Mouse (Mus musculus) c-Kit-negative CD71-positive TER-119-positive erythroid progenitor cells, embryonic 14.5 days (primary cell): ENCODE data around the gene Fam118b.

ENCODE experiments used
- DNase-seq: peaks from one replicate; pipeline ENCODE4 v3.0.0-alpha.2; 2013; ENCODE audit warnings: low read depth, low spot score

Fam118b gene

GRCm38 (mm10) chr9:35198945-35199771 is 68.4 kb downstream of the Fam118b start:
- DNase-seq = no peak

DNA sequence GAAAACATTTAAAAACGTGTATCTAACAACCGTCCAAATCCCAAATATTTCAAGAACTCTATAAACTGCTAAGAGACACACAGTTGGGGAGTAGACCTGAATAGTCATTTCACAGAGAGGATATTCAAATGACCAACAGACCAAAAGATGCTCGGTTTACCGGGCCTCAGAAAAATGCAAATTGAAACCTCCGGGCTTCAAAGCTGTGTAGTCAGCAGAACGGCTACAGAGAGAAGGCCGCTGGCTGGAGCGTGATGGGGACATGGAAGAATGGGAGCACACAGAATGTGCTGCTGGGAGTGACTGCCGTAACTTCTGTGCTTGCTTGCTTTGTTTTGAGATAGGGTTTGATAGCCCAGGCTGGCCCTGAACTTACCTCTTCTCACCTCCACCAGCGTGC is 69.3 kb downstream of the Fam118b start:
- no peak for DNase-seq

GRCm38 (mm10) chr9:35197625-35198024 is 70.0 kb downstream of the Fam118b start:
- DNase-seq = no peak

GRCm38 (mm10) chr9:35194048-35194447 is 73.6 kb downstream of the Fam118b start:
- no peak for DNase-seq

DNA sequence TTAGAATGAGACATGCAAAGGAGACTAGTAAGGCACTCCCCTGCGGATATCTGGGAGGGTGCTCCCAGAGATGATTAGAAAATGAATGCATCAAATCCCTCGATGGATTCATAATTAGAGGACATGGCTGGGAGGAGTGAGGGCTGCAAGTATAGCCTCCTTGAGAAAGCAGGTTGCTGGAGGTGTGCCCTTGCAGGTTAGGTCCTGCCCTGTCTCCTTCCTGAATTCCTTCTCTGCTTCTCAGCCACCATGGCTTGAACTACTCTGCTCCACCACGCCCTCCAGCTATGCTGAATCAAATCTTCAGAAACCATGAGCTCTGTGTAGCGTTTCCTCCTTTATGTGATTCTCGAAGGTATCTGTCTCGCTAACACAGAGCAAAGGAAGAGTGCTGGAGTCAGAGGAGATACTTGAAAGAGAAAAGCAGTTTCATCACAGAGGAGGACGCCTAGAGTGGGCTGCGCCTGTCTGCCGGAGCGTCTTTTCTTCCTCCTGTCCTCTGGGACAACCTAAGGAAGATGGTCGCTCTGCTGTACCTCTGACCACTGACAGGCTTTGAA is 74.5 kb downstream of the Fam118b start:
- DNase-seq = no peak

DNA sequence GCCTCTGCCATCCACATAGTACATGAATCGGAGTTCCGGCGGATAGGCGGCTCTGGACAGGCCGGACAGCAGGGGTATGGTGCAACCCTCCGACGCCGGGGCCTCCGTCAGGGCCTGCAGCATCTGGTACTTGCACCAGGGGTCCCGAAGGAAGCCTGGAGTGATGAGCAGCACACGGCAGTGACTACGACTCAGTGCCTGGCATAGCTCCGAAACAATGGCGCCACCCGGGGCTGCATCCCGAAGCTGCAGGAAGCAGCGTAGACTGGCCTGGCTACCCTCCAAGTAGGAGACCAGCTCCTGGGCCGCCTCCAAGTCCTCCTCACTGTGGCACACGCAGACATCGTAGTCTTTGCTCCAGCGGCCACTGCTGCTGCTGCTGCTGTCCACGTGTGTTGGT is 78.9 kb downstream of the Fam118b start:
- no peak for DNase-seq

GRCm38 (mm10) chr9:35187351-35187903 is 80.2 kb downstream of the Fam118b start:
- DNase-seq = no peak

GRCm38 (mm10) chr9:35186430-35186829 is 81.2 kb downstream of the Fam118b start:
- DNase-seq = no peak

- DNase-seq = no peak
Measured at GRCm38 (mm10) chr9:35183359-35183758, 84.2 kb downstream of the Fam118b start.

- DNase-seq = no peak
Measured at GRCm38 (mm10) chr9:35182832-35183231, 84.8 kb downstream of the Fam118b start.

DNA sequence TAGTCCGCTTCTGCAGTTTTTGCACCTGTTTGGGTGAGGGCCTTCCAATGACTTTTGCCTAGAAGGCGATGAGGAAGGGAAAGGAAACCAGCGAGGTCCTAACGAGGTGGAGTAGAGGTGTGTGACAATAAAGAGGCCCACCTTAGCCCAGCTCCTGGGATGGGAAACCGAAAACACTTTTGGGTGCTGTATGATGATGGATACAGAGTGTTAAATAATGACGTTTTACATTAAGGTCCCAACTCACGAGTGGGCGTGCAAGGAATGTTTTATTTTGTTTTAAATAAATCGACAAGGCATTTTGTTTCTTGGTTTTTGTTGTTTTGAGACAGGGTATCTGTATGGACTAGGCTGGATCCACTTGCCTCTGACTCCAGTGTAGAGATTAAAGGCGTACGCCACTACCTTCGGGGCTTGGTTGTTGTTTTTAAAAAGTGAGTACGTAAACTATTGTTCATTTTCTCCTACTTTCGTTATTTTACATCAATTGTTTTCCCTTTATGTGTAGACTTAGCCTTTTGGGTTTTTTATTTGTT is 91.4 kb downstream of the Fam118b start:
- no peak for DNase-seq

- peak; percentile 80 for DNase-seq
Measured at GRCm38 (mm10) chr9:35175251-35176123, 92.1 kb downstream of the Fam118b start, which contains the start of gene Dcps. Gene Dcps (minus strand): TSS chr9:35176061.

GRCm38 (mm10) chr9:35173331-35173730 is 94.3 kb downstream of the Fam118b start:
- no peak for DNase-seq

GRCm38 (mm10) chr9:35170071-35170470 is 97.5 kb downstream of the Fam118b start:
- DNase-seq = no peak
